Mouse (Mus musculus): ENCODE results near the gene H2-DMb2. TPM values are rescaled to one million over a fixed set of nuclear protein-coding genes. Genes with fewer than 3 reads are reported as not detected.

Gene H2-DMb2
- total RNA-seq (2023) = 1,000 to 10,000 TPM; 1,421 to 1,463 TPM

DNA sequence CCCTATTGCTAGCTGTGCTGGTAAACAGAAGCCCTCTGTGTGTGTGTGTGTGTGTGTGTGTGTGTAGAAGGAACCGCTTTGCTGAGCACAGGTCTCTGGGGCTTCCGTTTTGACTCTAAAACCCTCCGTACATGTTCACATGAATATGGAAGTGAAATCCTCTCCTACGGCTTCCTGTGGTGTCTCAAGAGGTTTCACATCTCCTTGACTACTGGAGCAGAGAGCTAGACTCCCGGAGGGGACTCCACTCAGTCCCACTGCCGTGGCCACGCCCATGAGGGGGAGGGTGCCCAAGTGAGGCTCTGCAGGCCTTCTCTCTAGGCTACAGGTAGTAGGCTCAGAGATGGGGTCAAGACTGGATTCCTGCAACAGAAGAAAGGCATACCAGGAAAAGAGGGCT, at the start of gene H2-DMb2:
Gene H2-DMb2 (plus strand): TSS at position 275 of the 400 bp plus-strand sequence.

DNA sequence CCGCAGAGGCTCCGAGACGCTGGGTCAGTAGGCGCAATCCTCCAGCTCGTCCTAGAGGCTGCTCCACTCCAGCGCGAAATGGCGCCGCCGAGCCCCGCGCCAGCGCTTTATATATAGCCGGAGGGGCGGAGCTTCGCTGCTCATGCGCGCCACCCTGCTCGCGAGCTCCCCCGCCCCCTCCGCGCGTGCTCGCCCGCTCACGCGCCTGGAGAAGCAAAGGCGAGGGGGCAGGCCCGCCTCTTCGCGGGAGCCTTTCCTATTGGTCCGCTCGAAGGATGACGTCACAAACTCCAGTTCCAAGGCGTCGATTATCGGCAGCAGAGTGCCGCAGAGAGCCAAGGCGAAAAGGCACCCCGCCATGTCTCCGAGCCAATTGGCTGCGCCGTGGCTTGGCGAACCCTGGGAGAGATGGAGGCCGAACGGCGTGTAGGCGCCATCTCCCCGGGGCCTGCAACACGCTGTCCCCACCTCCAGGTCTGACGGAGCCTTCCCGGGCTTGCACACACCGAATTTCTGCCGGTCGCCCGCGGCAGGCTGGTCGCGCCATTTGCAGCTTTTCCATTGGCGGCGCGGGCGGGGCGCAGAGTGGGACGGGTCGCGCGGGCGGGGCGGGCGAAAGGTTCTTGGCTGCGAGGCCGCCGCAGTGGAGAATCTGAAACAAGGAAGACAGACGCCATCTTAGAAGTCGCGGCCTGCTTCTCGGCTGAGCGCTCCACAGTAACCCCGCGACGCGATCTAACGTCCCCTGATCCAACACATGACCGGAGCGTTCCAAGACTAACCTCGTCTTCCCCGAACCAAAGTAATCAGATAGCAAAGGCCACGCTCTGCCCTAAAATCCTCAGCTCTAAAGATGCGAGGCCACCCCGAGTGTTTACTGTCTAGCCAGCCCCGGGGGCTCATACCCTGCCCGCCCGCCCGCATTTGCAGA, 23.6 kb upstream of the H2-DMb2 start, which contains the start of gene H2-DMa:
Gene H2-DMa (plus strand): TSS at position 293 of the 931 bp plus-strand sequence.

DNA sequence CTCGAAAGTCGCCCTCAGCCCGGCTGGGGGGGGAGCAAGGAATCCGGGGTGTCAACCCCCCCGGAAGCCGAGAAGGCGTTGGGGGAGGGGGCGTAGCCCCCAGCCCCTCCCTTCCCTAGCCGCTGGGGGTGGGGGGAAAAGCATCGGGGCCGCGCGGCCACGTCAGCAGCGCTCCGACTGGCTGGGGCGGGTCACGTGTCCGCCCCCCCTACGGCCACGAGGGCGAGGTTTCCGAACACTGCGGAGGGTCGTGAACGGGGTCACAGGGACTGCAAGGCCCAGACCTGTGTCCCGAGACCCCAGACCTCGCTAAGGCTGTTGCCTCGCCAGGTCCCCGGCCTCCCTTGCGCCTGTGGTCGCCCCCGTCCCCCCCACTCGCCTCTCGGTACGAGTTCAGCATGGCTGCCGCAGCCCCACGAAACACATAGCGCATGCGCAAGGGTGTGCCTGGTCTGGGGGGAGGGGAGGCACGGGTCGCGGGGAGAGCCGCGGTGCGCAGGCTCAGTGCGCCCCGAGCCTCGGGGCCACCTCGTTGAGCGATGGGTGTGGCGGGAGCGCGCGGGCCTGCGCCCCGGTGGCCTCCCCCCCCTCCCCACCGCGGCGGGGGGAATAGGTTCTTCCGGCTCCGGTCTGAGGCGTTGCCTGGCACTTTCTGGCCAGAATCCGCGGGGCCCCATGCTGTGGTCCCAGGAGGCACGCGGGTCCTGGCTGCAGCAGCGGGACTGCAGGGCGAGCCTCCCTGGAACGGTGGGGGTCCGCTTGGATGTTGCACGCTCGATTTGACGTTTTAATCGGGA, 20.7 kb upstream of the H2-DMb2 start, which contains the start of gene Brd2:
Gene Brd2 (minus strand): TSS at position 447 of the 797 bp plus-strand sequence.

GRCm38 (mm10) chr17:34152923-34153322, 9.8 kb downstream of the H2-DMb2 start, which contains the start of gene H2-DMb1:
H2-DMb1 (plus strand) TSS chr17:34153072.

DNA sequence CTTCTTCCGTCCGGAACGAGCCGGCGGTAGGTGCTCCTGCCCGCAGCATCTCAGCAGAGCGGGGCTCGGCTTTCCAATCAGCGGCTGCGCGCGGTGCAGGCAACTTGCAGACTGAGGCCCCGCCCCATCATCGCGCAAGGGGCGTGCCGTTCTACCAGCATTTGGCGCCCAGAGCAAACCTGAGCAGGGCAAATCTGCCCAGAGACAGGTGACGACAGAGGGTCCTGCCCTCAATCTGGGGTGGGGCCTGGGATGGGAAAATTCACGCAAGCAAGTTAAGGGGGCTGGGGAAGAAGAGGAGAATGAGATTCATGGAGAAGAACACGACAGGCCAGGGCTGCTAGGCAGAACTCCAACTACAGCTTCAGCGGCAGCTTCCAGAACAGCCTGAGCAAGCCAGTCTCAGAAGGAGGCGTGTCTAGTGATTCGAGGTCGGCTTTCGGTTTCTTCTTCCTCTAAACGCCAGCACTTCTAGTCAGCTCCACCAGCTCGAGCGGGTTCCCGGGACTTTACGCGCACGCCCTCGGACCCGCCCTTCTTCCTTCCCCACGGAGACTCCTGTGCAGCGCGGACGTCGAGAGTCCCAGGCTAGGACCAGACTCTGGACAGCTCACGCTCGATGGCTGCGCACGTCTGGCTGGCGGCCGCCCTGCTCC, 44.3 kb downstream of the H2-DMb2 start, which contains the start of the genes Tap1 and Psmb9:
Gene Tap1 (plus strand): TSS at position 293 of the 656 bp plus-strand sequence.
Gene Psmb9 (minus strand): TSS at position 504 of the 656 bp plus-strand sequence.

GRCm38 (mm10) chr17:34196941-34197894, 54.1 kb downstream of the H2-DMb2 start, which contains the start of gene Psmb8:
Psmb8 (plus strand) TSS chr17:34197721.

Other genes with a start within 250 kb of the H2-DMb2 start
- gene Platr17, start 238.2 kb upstream of the H2-DMb2 start, total RNA-seq (2023) = under 1 TPM; 0.74 to 0.96 TPM
- 10 to 100 TPM; 56.7 to 66.7 TPM for gene Daxx, start 233.9 kb upstream of the H2-DMb2 start, total RNA-seq (2023)
- gene Tapbp, start 227.4 kb upstream of the H2-DMb2 start, total RNA-seq (2023) = 100 to 1,000 TPM; 452 to 506 TPM
- 10 to 100 TPM; 34.9 to 41.2 TPM for gene Zbtb22, start 227.4 kb upstream of the H2-DMb2 start, total RNA-seq (2023)
- gene Rgl2, start 213.8 kb upstream of the H2-DMb2 start, total RNA-seq (2023) = 100 to 1,000 TPM; 191 to 196 TPM
- gene Pfdn6, start 203.0 kb upstream of the H2-DMb2 start, total RNA-seq (2023) = 10 to 100 TPM; 62.1 to 66.8 TPM
- gene Wdr46, start 202.6 kb upstream of the H2-DMb2 start, total RNA-seq (2023) = 10 to 100 TPM; 40.2 to 41.2 TPM
- gene B3galt4, start 191.8 kb upstream of the H2-DMb2 start, total RNA-seq (2023) = 1 to 10 TPM; 6.1 to 7.1 TPM
- gene Vps52, start 187.5 kb upstream of the H2-DMb2 start, total RNA-seq (2023) = 10 to 100 TPM; 95.0 to 95.1 TPM
- 1,000 to 10,000 TPM; 1,402 to 1,461 TPM for gene Rps18, start 187.3 kb upstream of the H2-DMb2 start, total RNA-seq (2023)
- 1,000 to 10,000 TPM; 2,757 to 2,769 TPM for gene H2-K1, start 143.0 kb upstream of the H2-DMb2 start, total RNA-seq (2023)
- gene Ring1, start 118.6 kb upstream of the H2-DMb2 start, total RNA-seq (2023) = 10 to 100 TPM; 35.8 to 40.6 TPM
- 100 to 1,000 TPM; 145 to 161 TPM for gene H2-Ke6, start 115.2 kb upstream of the H2-DMb2 start, total RNA-seq (2023)
- 10 to 100 TPM; 81.1 to 92.0 TPM for gene Slc39a7, start 111.6 kb upstream of the H2-DMb2 start, total RNA-seq (2023)
- 100 to 1,000 TPM; 119 to 129 TPM for gene Rxrb, start 111.5 kb upstream of the H2-DMb2 start, total RNA-seq (2023)
- gene Col11a2, start 103.9 kb upstream of the H2-DMb2 start, total RNA-seq (2023) = 1 to 10 TPM; 9.3 to 9.6 TPM
- gene H2-Oa, start 51.0 kb upstream of the H2-DMb2 start, total RNA-seq (2023) = 100 to 1,000 TPM; 208 to 232 TPM
- 100 to 1,000 TPM; 579 to 585 TPM for gene H2-DMa, start 23.8 kb upstream of the H2-DMb2 start, total RNA-seq (2023)
- gene Brd2, start 20.7 kb upstream of the H2-DMb2 start, total RNA-seq (2023) = 100 to 1,000 TPM; 526 to 537 TPM
- 100 to 1,000 TPM; 605 to 615 TPM for gene H2-DMb1, start 9.8 kb downstream of the H2-DMb2 start, total RNA-seq (2023)
- 100 to 1,000 TPM; 143 to 169 TPM for gene Tap1, start 44.2 kb downstream of the H2-DMb2 start, total RNA-seq (2023)
- 100 to 1,000 TPM in 1 of 2 experiments, 10 to 100 TPM in 1; 96.9 to 120 TPM for gene Psmb9, start 44.5 kb downstream of the H2-DMb2 start, total RNA-seq (2023)
- 100 to 1,000 TPM; 240 to 265 TPM for gene Psmb8, start 54.4 kb downstream of the H2-DMb2 start, total RNA-seq (2023)
- gene Tap2, start 60.2 kb downstream of the H2-DMb2 start, total RNA-seq (2023) = 100 to 1,000 TPM; 125 to 140 TPM
- 1,000 to 10,000 TPM; 1,014 to 1,076 TPM for gene H2-Ob, start 95.6 kb downstream of the H2-DMb2 start, total RNA-seq (2023)
- gene H2-Ab1, start 114.4 kb downstream of the H2-DMb2 start, total RNA-seq (2023) = 1,000 to 10,000 TPM; 6,321 to 6,441 TPM
- gene H2-Aa, start 144.5 kb downstream of the H2-DMb2 start, total RNA-seq (2023) = 1,000 to 10,000 TPM; 4,632 to 4,642 TPM
- 1,000 to 10,000 TPM; 3,437 to 3,484 TPM for gene H2-Eb1, start 162.6 kb downstream of the H2-DMb2 start, total RNA-seq (2023)
- gene H2-Eb2, start 182.4 kb downstream of the H2-DMb2 start, total RNA-seq (2023) = 10 to 100 TPM; 33.6 to 48.0 TPM
- 10 to 100 TPM in 1 of 2 experiments, 1 to 10 TPM in 1; 9.3 to 12.5 TPM for gene Btnl2, start 211.5 kb downstream of the H2-DMb2 start, total RNA-seq (2023)
- 1 to 10 TPM; 2.7 to 4.5 TPM for gene Btnl1, start 233.8 kb downstream of the H2-DMb2 start, total RNA-seq (2023)

All from B cell, adult 67 days (primary cell).